Mouse (Mus musculus): ENCODE data around the gene Syk. TPM values are rescaled to one million over a fixed set of nuclear protein-coding genes. Genes with fewer than 3 reads are reported as not detected.

The Syk gene
- total and polyA plus RNA-seq, 2 experiments = 1.9 to 3.0 TPM

DNA sequence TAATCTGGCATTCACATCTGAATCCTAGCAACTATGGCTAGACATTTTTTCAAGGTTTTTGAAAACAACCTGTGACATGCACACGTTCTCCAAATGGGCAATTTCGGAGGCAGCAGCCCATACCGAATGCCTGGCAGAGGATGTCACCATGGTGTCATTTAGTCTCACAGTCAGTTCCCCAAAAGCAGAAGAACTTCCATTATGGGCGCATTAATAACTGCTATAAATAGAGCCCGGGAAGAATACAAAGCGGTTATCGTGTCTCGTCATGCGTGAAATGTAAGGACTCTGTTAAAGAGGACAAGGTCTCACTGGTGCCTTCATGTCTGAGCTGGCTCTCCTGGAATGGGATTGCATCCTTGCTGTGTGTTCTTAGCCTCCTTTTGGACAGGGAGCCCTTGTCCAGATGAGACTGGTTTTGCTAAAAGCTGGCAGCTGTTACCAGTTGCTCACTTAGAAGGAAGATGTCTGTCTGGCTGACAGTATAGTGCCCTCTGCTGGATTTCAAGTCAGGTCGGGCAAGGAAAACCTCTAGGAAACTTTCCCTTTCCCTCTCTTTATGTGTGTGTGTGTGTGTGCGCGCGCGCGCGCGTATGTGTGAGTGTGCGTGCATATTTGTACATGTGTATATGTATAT is 17.8 kb upstream of the Syk start:
- no peak for TF ChIP-seq POLR2A (IDR thresholded peaks at IDR 0.05; ENCODE audit: extremely low read depth, insufficient read depth, low read length)
- TF ChIP-seq CTCF (IDR thresholded peaks at IDR 0.05; ENCODE audit: low read depth, low read length) = no peak

DNA sequence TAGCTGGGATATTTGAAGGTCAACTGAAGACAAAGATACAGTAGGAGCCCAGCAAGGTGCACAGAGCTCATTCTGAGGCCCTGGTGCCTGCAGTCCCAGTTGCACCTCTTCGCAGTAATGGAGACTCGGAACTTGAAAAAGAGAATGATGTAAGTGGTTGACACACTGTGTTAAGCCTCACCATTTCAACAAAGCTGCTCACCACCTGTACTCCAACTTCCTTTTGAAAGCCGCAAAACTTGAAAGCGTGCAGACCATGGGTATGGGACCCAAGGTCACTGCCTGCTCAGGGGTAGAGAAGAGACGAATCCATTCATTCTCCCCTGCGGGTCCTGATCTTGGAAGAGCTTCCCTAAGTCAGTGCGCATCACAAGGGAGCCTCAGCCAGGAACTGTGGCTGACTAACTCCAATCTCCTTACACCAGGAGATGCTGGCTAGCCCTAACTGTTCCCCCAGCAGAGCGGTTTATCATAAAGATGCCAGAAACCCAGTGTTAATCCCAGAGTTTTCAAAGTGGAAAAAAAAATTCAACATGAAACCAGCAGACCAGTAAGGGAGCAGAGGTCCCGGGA is 16.7 kb upstream of the Syk start:
- DNase-seq (ENCODE audit: extremely low read depth, low read depth, low spot score) = no peak
- Histone ChIP-seq H3K27me3 (ENCODE audit: control insufficient read depth, insufficient read depth, low read length) (no peaks in the 10 kb centered on the region), H3K4me3 (ENCODE audit: insufficient read depth, low read depth, low read length) (no peak overlapping the region), H3K36me3 (ENCODE audit: control insufficient read depth, insufficient read depth, low read length) (no peaks in the 10 kb centered on the region), H3K9ac (ENCODE audit: low read depth, low read length) (no peak overlapping the region), H3K27ac (replicated peaks; ENCODE audit: insufficient read depth, low read depth, low read length) (no peak overlapping the region), H3K4me1 (ENCODE audit: control insufficient read depth, insufficient read depth, low read length) (no peaks in the 10 kb centered on the region), H3K79me2 (ENCODE audit: control insufficient read depth, insufficient read depth, low read length) (no peaks in the 10 kb centered on the region)
- 91% methylated on average over 9 of the region's 9 CpGs for WGBS
- no peak for TF ChIP-seq CTCF (IDR thresholded peaks at IDR 0.05; ENCODE audit: low read depth, low read length)
- no peak for TF ChIP-seq POLR2A (IDR thresholded peaks at IDR 0.05; ENCODE audit: extremely low read depth, insufficient read depth, low read length)

More for the DNA sequence above, 17.8 kb upstream of the Syk start:
- no peaks in the 10 kb centered on the region for H3K36me3 ChIP-seq (ENCODE audit: control insufficient read depth, insufficient read depth, low read length)
- WGBS = 89% methylated on average over 18 of the region's 18 CpGs
- no peak for DNase-seq (ENCODE audit: extremely low read depth, low read depth, low spot score)
- H3K27me3 ChIP-seq (ENCODE audit: control insufficient read depth, insufficient read depth, low read length) = no peaks in the 10 kb centered on the region
- no peaks in the 10 kb centered on the region for H3K79me2 ChIP-seq (ENCODE audit: control insufficient read depth, insufficient read depth, low read length)
- no peak overlapping the region for H3K27ac ChIP-seq (replicated peaks; ENCODE audit: insufficient read depth, low read depth, low read length)
- no peak overlapping the region for H3K4me3 ChIP-seq (ENCODE audit: insufficient read depth, low read depth, low read length)
- no peaks in the 10 kb centered on the region for H3K4me1 ChIP-seq (ENCODE audit: control insufficient read depth, insufficient read depth, low read length)
- no peak overlapping the region for H3K9ac ChIP-seq (ENCODE audit: low read depth, low read length)

DNA sequence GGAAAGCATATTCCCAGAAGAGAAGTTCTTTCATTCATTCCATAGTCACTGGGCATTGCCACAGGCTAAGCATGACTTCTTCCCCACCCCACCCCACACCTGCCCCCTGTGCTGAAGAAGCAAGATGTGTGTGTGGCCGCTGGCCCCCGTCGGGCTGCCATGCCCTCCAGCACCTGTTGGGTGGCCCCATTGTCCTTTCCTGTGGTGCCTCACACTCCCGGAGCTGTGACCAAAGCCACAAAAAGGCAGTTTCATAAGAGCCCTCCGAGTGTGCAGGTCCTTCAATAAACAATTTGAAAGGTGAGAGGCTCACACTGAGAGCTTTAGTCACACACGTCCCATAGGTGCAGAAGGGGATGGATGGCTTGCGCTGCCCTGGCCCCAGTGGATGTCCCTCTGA is 16.2 kb upstream of the Syk start:
- Histone ChIP-seq H3K4me1 (ENCODE audit: control insufficient read depth, insufficient read depth, low read length) (no peaks in the 10 kb centered on the region), H3K9ac (ENCODE audit: low read depth, low read length) (no peak overlapping the region), H3K79me2 (ENCODE audit: control insufficient read depth, insufficient read depth, low read length) (no peaks in the 10 kb centered on the region), H3K27me3 (ENCODE audit: control insufficient read depth, insufficient read depth, low read length) (no peaks in the 10 kb centered on the region), H3K27ac (replicated peaks; ENCODE audit: insufficient read depth, low read depth, low read length) (no peak overlapping the region), H3K36me3 (ENCODE audit: control insufficient read depth, insufficient read depth, low read length) (no peaks in the 10 kb centered on the region), H3K4me3 (ENCODE audit: insufficient read depth, low read depth, low read length) (no peak overlapping the region)
- TF ChIP-seq CTCF (IDR thresholded peaks at IDR 0.05; ENCODE audit: low read depth, low read length) = no peak
- no peak for DNase-seq (ENCODE audit: extremely low read depth, low read depth, low spot score)
- WGBS = 81% methylated on average over 7 of the region's 7 CpGs

DNA sequence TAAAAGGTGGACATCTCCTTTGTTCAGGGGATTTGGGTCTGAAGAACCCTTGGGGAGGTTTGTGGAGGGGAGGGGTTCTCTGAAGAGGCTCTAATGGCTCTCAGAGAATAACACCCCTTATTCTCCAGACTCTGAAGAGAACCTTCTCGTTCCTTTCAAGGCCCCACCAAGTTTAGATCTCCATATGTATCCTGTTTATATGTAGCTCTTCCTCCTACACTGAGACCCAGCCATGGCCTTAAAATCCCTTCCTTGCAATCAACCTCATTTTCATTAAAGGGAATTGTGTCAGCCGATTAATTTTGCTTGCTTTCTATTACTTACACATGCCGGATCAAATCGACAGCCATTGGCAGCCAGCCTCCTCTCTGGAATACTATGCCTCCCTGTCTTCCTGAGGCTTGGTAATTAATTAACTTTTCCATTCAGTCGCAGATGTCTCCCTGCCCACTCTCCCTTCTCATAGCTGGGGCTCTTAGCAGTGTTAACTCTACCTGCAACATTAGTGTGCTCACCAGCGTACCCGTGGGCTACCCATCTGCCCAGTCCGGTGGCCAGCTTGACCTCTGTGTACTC is 13.7 kb upstream of the Syk start:
- no peaks in the 10 kb centered on the region for H3K36me3 ChIP-seq (ENCODE audit: control insufficient read depth, insufficient read depth, low read length)
- H3K4me3 ChIP-seq (ENCODE audit: insufficient read depth, low read depth, low read length) = no peak overlapping the region
- TF ChIP-seq POLR2A (IDR thresholded peaks at IDR 0.05; ENCODE audit: extremely low read depth, insufficient read depth, low read length) (no peak), CTCF (IDR thresholded peaks at IDR 0.05; ENCODE audit: low read depth, low read length) (no peak)
- H3K27me3 ChIP-seq (ENCODE audit: control insufficient read depth, insufficient read depth, low read length) = no peaks in the 10 kb centered on the region
- no peak overlapping the region for H3K9ac ChIP-seq (ENCODE audit: low read depth, low read length)
- DNase-seq (ENCODE audit: extremely low read depth, low read depth, low spot score) = no peak
- no peak overlapping the region for H3K27ac ChIP-seq (replicated peaks; ENCODE audit: insufficient read depth, low read depth, low read length)
- H3K4me1 ChIP-seq (ENCODE audit: control insufficient read depth, insufficient read depth, low read length) = no peaks in the 10 kb centered on the region
- WGBS = 43% methylated on average over 8 of the region's 8 CpGs
- H3K79me2 ChIP-seq (ENCODE audit: control insufficient read depth, insufficient read depth, low read length) = no peaks in the 10 kb centered on the region

DNA sequence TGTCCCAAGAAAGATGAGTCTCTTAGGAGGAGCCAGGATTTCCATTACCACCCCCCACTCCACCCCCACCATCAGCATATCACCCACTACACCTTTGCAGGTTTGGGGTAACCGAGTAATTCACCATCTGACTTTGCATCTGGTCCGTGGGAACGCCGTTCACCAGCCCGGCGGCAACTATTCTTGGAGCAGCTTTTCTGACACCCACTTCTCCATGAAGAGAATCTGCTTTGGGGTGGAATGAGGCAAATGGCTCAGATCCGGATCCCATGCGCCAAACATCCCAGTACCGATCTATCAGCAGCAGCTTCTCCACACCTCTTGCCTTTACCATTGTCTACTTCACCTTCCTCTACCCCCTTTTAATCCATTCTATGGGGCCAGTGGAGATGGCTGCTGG is 12.7 kb upstream of the Syk start:
- no peak overlapping the region for H3K4me3 ChIP-seq (ENCODE audit: insufficient read depth, low read depth, low read length)
- no peak overlapping the region for H3K9ac ChIP-seq (ENCODE audit: low read depth, low read length)
- no peaks in the 10 kb centered on the region for H3K4me1 ChIP-seq (ENCODE audit: control insufficient read depth, insufficient read depth, low read length)
- TF ChIP-seq POLR2A (IDR thresholded peaks at IDR 0.05; ENCODE audit: extremely low read depth, insufficient read depth, low read length) (no peak), CTCF (IDR thresholded peaks at IDR 0.05; ENCODE audit: low read depth, low read length) (no peak)
- no peaks in the 10 kb centered on the region for H3K27me3 ChIP-seq (ENCODE audit: control insufficient read depth, insufficient read depth, low read length)
- DNase-seq (ENCODE audit: extremely low read depth, low read depth, low spot score) = no peak
- H3K36me3 ChIP-seq (ENCODE audit: control insufficient read depth, insufficient read depth, low read length) = no peaks in the 10 kb centered on the region
- H3K27ac ChIP-seq (replicated peaks; ENCODE audit: insufficient read depth, low read depth, low read length) = no peak overlapping the region
- 92% methylated on average over 9 of the region's 9 CpGs for WGBS
- H3K79me2 ChIP-seq (ENCODE audit: control insufficient read depth, insufficient read depth, low read length) = no peaks in the 10 kb centered on the region

All from liver, adult 2 months (tissue).